Mouse (Mus musculus) midbrain, embryonic 11.5 days (tissue): ENCODE data around the gene Smurf1. TPM values are rescaled to one million over a fixed set of nuclear protein-coding genes. Genes with fewer than 3 reads are reported as not detected.

ENCODE experiments used
- ATAC-seq: fragments of 200-750 bp; cut with Nextera tagmentation; 2 replicates; pipeline ENCODE4 v1.8.0; 2017; ENCODE audit warnings: moderate TSS enrichment, moderate library complexity; ENCODE audit not compliant: low FRiP score
- DNase-seq: peaks from one replicate; pipeline ENCODE4 v3.0.0; 2015; ENCODE audit warnings: low spot score; ENCODE audit errors: missing footprints
- H3K27ac ChIP-seq: fragments of 300-500 bp; sonication (generic); 2 replicates; pipeline ENCODE4 v1.5.1; 2014; ENCODE audit warnings: low read depth, low read length
- H3K27me3 ChIP-seq: fragments of 300-500 bp; sonication (generic); 2 replicates; pipeline ENCODE4 v1.6.1; 2014; ENCODE audit warnings: mild to moderate bottlenecking, low read length, moderate library complexity, mixed read lengths; ENCODE audit not compliant: control insufficient read depth, insufficient read depth
- H3K36me3 ChIP-seq: fragments of 300-500 bp; sonication (generic); 2 replicates; pipeline ENCODE4 v1.6.1; 2014; ENCODE audit warnings: mild to moderate bottlenecking, low read length, moderate library complexity, mixed read lengths; ENCODE audit not compliant: control insufficient read depth, insufficient read depth
- H3K4me1 ChIP-seq: fragments of 300-500 bp; sonication (generic); 2 replicates; pipeline ENCODE4 v1.6.1; 2014; ENCODE audit warnings: low read length; ENCODE audit not compliant: control insufficient read depth, insufficient read depth
- H3K4me2 ChIP-seq: fragments of 300-500 bp; sonication (generic); 2 replicates; pipeline ENCODE4 v1.6.1; 2014; ENCODE audit warnings: mild to moderate bottlenecking, moderate library complexity
- H3K4me3 ChIP-seq: fragments of 300-500 bp; sonication (generic); 2 replicates; pipeline ENCODE4 v1.5.1; 2014; ENCODE audit warnings: low read depth, low read length
- H3K9ac ChIP-seq: fragments of 300-500 bp; sonication (generic); 2 replicates; pipeline ENCODE4 v1.6.1; 2014; ENCODE audit warnings: low read length
- H3K9me3 ChIP-seq: fragments of 300-500 bp; sonication (generic); 2 replicates; pipeline ENCODE4 v1.6.1; 2016; ENCODE audit warnings: low read length; ENCODE audit not compliant: control insufficient read depth
- WGBS: fragments of 180-500 bp; shearing (Covaris S2); extraction: QIAGEN DNeasy Blood & Tissue Kit; methylation state at CpG from one replicate; pipeline ENCODE4 v1.1.7; 2014; 5-methylcytosine and 5-hydroxymethylcytosine counted together
- polyA plus RNA-seq: library from polyadenylated mRNA; unstranded; fragments of >200 nt; fragmentation: Nextera tagmentation; extraction: Ambion mirVana; gene quantifications from 2 replicates; pipeline ENCODE4 v1.2.1, GENCODE M21; 2014

Gene Smurf1
- polyA plus RNA-seq, 1 experiment from 2014 or later: 17.8 TPM

GRCm38 (mm10) chr5:144948002-144948401 is 17.6 kb downstream of the Smurf1 start:
- no peaks in the 10 kb centered on the region for H3K9me3 ChIP-seq
- 93% methylated on average over 1 of the region's 1 CpGs for WGBS
- no peaks in the 10 kb centered on the region for H3K27me3 ChIP-seq
- no peaks in the 10 kb centered on the region for H3K36me3 ChIP-seq
- H3K9ac ChIP-seq: no peak overlapping the region
- ATAC-seq: no peak
- no peak overlapping the region for H3K4me3 ChIP-seq
- no peak for DNase-seq
- no peak overlapping the region for H3K27ac ChIP-seq
- H3K4me1 ChIP-seq: no peaks in the 10 kb centered on the region
- no peak overlapping the region for H3K4me2 ChIP-seq

DNA sequence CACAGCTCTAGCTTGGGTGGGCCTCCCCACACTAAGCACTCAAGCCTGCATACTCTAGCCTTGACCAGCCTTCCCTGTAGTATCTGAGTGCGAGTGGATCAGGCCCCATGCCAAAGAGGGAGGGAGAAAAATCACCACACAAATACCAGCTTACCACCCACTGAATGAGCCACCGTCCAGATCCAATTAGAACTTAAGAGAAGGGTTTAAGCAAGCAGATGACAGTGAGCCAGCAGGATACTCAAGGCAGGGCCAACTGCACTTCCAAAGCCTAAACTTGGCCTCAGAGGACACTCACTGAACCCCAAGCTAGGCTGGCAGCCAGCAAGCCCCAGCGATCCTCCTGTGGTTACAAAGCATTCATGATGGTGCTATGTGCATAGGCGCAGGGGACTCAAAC is 19.6 kb downstream of the Smurf1 start:
- no peak overlapping the region for H3K27ac ChIP-seq
- H3K27me3 ChIP-seq: no peaks in the 10 kb centered on the region
- ATAC-seq (no peak), DNase-seq (no peak)
- WGBS: 80% methylated on average over 4 of the region's 4 CpGs
- no peak overlapping the region for H3K4me2 ChIP-seq
- no peaks in the 10 kb centered on the region for H3K36me3 ChIP-seq
- H3K4me3 ChIP-seq: no peak overlapping the region
- H3K9me3 ChIP-seq: no peaks in the 10 kb centered on the region
- H3K9ac ChIP-seq: no peak overlapping the region
- H3K4me1 ChIP-seq: no peaks in the 10 kb centered on the region

GRCm38 (mm10) chr5:144944932-144945331 is 20.7 kb downstream of the Smurf1 start:
- Histone ChIP-seq H3K9me3 (no peaks in the 10 kb centered on the region), H3K4me3 (no peak overlapping the region), H3K27ac (no peak overlapping the region), H3K27me3 (no peaks in the 10 kb centered on the region), H3K4me1 (no peaks in the 10 kb centered on the region), H3K9ac (no peak overlapping the region), H3K36me3 (no peaks in the 10 kb centered on the region), H3K4me2 (no peak overlapping the region)
- ATAC-seq: no peak
- WGBS: 93% methylated on average over 7 of the region's 7 CpGs
- no peak for DNase-seq

GRCm38 (mm10) chr5:144944370-144944769 is 21.3 kb downstream of the Smurf1 start:
- DNase-seq: no peak
- H3K4me3 ChIP-seq: no peak overlapping the region
- H3K4me2 ChIP-seq: no peak overlapping the region
- ATAC-seq: no peak
- no peaks in the 10 kb centered on the region for H3K4me1 ChIP-seq
- no peak overlapping the region for H3K27ac ChIP-seq
- H3K9me3 ChIP-seq: no peaks in the 10 kb centered on the region
- H3K9ac ChIP-seq: no peak overlapping the region
- WGBS: 90% methylated on average over 4 of the region's 4 CpGs
- no peaks in the 10 kb centered on the region for H3K36me3 ChIP-seq
- no peaks in the 10 kb centered on the region for H3K27me3 ChIP-seq

DNA sequence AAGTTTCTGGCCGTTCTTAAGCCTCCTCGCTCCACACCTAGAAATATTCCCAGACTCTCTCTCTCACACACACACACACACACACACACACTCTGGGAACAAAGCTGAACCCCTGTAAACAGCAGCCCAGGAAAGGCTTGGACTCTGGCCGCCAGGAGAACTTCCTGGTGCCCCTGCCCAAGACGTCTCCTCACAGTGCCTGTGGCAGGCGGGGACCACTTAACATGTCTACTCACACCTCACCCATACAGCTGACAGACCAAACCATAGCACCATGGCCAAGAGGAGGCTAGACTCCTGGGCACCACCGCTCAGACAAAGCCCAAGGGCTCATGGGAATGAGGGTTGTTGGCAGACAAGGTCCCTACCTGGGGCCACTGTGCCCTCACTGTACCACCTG is 22.3 kb downstream of the Smurf1 start:
- Histone ChIP-seq H3K4me2 (no peak overlapping the region), H3K9ac (no peak overlapping the region)

DNA sequence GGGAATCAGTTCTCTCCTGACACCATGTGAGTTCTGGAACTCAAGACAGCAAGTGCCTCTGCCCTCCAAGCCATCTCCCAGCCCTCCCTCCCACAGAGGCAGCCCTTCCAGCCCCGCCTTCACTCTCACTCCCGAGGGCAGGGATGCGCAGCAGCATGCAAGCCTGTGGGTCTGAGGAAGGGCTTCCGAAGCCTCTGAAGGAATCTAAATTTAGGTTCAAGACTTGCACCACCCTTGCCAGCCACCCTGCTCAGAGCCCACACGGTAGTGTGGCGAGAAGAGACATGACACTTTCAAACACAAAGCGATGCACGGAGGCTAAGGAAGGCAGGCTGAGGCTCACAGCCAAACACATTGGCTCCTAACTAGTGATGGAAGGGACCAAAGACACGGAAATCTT is 23.2 kb downstream of the Smurf1 start:
- no peaks in the 10 kb centered on the region for H3K4me1 ChIP-seq
- ATAC-seq: no peak
- no peaks in the 10 kb centered on the region for H3K9me3 ChIP-seq
- no peaks in the 10 kb centered on the region for H3K36me3 ChIP-seq
- no peak overlapping the region for H3K9ac ChIP-seq
- no peak for DNase-seq
- no peaks in the 10 kb centered on the region for H3K27me3 ChIP-seq
- H3K27ac ChIP-seq: no peak overlapping the region
- WGBS: 78% methylated on average over 9 of the region's 9 CpGs
- H3K4me2 ChIP-seq: no peak overlapping the region
- H3K4me3 ChIP-seq: no peak overlapping the region

More for the DNA sequence above, 22.3 kb downstream of the Smurf1 start:
- no peak overlapping the region for H3K4me3 ChIP-seq
- ATAC-seq (no peak), DNase-seq (no peak)
- H3K4me1 ChIP-seq: no peaks in the 10 kb centered on the region
- 87% methylated on average over 6 of the region's 6 CpGs for WGBS
- H3K27me3 ChIP-seq: no peaks in the 10 kb centered on the region
- no peaks in the 10 kb centered on the region for H3K36me3 ChIP-seq
- no peak overlapping the region for H3K27ac ChIP-seq
- H3K9me3 ChIP-seq: no peaks in the 10 kb centered on the region

GRCm38 (mm10) chr5:144940904-144941303 is 24.7 kb downstream of the Smurf1 start:
- Histone ChIP-seq H3K4me3 (no peak overlapping the region), H3K9me3 (no peaks in the 10 kb centered on the region), H3K4me2 (no peak overlapping the region), H3K9ac (no peak overlapping the region), H3K27ac (no peak overlapping the region), H3K27me3 (no peaks in the 10 kb centered on the region), H3K4me1 (no peaks in the 10 kb centered on the region; the same call in 1 of the 2 replicates), H3K36me3 (no peaks in the 10 kb centered on the region)
- WGBS: 85% methylated on average over 3 of the region's 3 CpGs
- no peak for DNase-seq
- ATAC-seq: no peak

- no peaks in the 10 kb centered on the region for H3K36me3 ChIP-seq
- ATAC-seq (no peak), DNase-seq (no peak)
- no peak overlapping the region for H3K4me2 ChIP-seq
- 85% methylated on average over 2 of the region's 2 CpGs for WGBS
- no peaks in the 10 kb centered on the region for H3K27me3 ChIP-seq
- H3K9ac ChIP-seq: no peak overlapping the region
- H3K27ac ChIP-seq: no peak overlapping the region
- no peaks in the 10 kb centered on the region for H3K9me3 ChIP-seq
- H3K4me1 ChIP-seq: no peaks in the 10 kb centered on the region; the same call in 1 of the 2 replicates
- H3K4me3 ChIP-seq: no peak overlapping the region
These were observed 28.3 kb downstream of the Smurf1 start for GRCm38 (mm10) chr5:144937304-144937703.

DNA sequence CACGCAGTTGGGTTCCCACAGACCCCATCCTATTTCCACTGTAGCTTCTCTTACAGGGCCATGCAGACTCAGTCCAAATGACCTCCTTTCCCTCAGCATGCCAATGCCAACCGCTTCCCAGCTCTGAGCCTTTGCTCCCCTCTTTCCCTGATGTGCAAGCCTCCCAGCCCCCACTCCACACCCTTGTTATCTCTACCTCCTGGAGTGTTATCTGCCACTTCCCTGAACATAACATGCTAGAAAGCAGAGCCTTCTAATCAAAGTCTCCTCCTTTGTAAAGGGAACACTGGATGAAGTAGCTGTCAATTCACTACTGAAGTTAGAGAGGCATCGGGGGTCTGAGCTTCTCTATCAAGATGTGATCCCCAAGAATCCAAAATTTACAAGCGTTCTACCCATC is 32.2 kb downstream of the Smurf1 start:
- DNase-seq (no peak), ATAC-seq (no peak)
- WGBS: 76% methylated on average over 4 of the region's 4 CpGs
- no peaks in the 10 kb centered on the region for H3K27me3 ChIP-seq
- no peaks in the 10 kb centered on the region for H3K9me3 ChIP-seq
- no peak overlapping the region for H3K4me2 ChIP-seq
- H3K36me3 ChIP-seq: no peaks in the 10 kb centered on the region
- H3K4me3 ChIP-seq: no peak overlapping the region
- no peaks in the 10 kb centered on the region; the same call in 1 of the 2 replicates for H3K4me1 ChIP-seq
- no peak overlapping the region for H3K27ac ChIP-seq
- H3K9ac ChIP-seq: no peak overlapping the region

- Histone ChIP-seq H3K27me3 (no peaks in the 10 kb centered on the region), H3K4me1 (no peaks in the 10 kb centered on the region; the same call in 1 of the 2 replicates), H3K9ac (no peak overlapping the region), H3K4me2 (no peak overlapping the region), H3K27ac (no peak overlapping the region), H3K9me3 (no peaks in the 10 kb centered on the region), H3K36me3 (no peaks in the 10 kb centered on the region), H3K4me3 (no peak overlapping the region)
- ATAC-seq (no peak), DNase-seq (no peak)
- WGBS: 89% methylated on average over 5 of the region's 5 CpGs
These were observed 33.8 kb downstream of the Smurf1 start for GRCm38 (mm10) chr5:144931841-144932240.
